Mouse (Mus musculus): Measurements from ENCODE around the gene Ackr2.

DNA sequence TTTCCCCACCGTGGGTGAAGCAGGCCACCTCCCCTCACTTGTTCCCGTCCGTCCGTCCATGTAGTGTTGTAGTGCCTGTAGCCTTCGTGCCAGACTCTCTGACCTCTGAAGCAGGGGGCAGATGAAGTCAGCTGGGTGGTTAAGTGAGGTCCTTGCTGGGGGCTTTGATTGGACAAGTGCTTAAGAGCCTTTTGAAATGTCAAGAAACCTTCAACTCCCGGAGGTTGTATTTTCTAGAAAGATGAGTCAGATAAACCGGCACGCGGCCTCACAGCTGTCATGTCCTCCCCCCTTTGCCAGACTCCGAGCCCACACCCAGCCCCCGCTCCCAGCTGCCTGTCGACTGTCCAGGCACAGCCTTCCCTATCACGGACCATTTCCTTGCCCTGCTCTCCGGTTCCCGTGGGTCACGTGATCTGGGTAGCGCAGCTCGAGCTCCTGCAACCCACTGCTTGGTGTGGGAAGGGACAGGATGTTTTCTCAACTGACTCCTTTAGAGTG, 7.7 kb upstream of the Ackr2 start:
- TF ChIP-seq CTCF (conservative IDR thresholded peaks at IDR 0.05; ENCODE audit: insufficient read depth, insufficient read length, low read depth, low read length) = no peak
- no peak for TF ChIP-seq POLR2A (IDR thresholded peaks at IDR 0.05; ENCODE audit: low read depth, low read length)

All from kidney, adult 2 months (tissue).